Mouse (Mus musculus): Measurements from ENCODE around the gene Pcyt2.

GRCm38 (mm10) chr11:120626785-120627467 is 9.2 kb upstream of the Pcyt2 start:
- no peak for TF ChIP-seq CTCF (IDR thresholded peaks at IDR 0.05; ENCODE audit: borderline replicate concordance, control insufficient read depth, extremely low read depth, insufficient read depth, low read length, poor library complexity)
- no peak for TF ChIP-seq POLR2A (IDR thresholded peaks at IDR 0.05; ENCODE audit: control insufficient read depth, extremely low read depth, insufficient read depth, low read length, poor library complexity)
